Mouse (Mus musculus): ENCODE results near the gene Cttnbp2. TPM values are rescaled to one million over a fixed set of nuclear protein-coding genes. Genes with fewer than 3 reads are reported as not detected.

The Cttnbp2 gene
- 4.5 TPM in 2 replicates for polyA plus RNA-seq (2014; fragmentation: Nextera tagmentation; extraction: Ambion mirVana)

DNA sequence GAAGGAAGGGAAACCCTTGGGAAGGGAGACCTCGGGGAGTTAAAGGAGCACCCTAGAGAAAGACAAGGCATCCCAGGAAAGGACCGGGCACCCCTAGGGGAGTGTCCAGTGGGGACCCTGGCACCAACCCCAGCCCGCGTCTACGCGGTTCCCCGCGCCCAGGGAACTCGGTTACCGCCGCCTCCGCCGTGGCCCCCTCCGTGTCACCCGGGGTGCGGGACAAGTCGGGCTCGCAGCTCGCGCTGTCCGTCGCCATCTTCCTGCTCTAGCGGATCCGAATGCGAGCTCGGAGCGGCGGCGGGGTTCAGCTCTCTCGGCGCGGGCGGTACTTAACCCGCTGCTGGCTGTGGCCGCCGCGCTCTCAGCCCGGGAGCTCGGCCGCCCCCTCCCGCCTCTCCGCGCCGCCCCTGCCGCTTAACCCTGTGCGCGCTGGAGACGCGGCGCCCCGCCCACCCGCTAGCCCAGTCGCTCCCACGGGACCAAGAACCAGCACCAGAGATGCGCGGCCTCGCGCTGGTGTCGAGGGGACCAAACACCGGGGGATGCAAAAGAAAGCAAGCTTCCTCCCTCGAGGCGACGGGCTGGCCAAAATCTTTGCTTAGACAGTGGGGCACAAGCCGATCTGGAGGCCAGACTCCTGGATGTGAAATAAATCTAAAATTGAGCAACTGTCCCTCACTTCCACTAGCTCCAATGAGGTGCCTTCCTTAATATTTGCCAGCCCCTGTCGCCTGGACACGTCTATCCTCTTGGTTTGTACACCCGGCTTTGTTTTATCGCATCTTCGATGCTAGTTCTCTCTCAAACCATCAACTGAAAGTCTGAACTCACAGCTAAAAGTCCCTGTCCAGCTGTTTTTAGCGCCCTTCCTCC lies at the start of gene Cttnbp2:
Cttnbp2 (minus strand) TSS at position 364 of the 873 bp plus-strand sequence.
- Histone ChIP-seq H3K27me3 (replicated peaks; ENCODE audit: control insufficient read depth, insufficient read depth, low read length) (peaks cover 27% of the 10 kb centered on the region), H3K9ac (ENCODE audit: low read depth, low read length) (peak within 1 kb of the TSS; percentile 53), H3K27ac (ENCODE audit: low read depth, low read length) (no peak within 1 kb of the TSS), H3K4me1 (replicated peaks; ENCODE audit: control insufficient read depth, insufficient read depth, low read length) (no peaks in the 10 kb centered on the region), H3K4me3 (ENCODE audit: low read depth, low read length) (peak within 1 kb of the TSS; percentile 60), H3K4me2 (peak within 1 kb of the TSS; percentile 82), H3K9me3 (ENCODE audit: control insufficient read depth, low read length) (no peaks in the 10 kb centered on the region), H3K36me3 (ENCODE audit: control insufficient read depth, insufficient read depth, low read length) (no peaks in the 10 kb centered on the region)
- WGBS = 1% methylated on average over 65 of the region's 70 CpGs
- ATAC-seq (replicated peaks; ENCODE audit: low FRiP score) (peak; percentile 78), DNase-seq (ENCODE audit: low spot score) (peak; percentile 58)

DNA sequence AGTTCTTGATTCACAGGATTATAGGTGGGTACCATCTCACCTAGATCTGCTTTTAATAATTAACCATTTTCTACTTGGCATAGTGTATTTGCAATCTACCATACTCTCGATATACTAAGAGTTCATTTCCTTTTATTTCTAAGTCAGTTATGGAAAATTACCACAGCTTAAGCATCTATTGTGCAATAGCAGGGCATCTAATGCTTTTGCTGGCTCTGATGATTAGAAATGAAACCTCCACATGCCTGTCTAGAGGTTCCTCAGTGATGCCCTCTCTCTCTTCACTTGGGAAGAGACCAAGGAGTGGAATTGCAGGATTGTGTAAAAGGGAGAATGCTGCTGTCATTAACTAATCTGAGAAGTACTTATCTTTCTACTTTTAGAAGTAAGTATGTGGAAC lies 44.4 kb upstream of the Cttnbp2 start:
- no peak overlapping the region for H3K4me2 ChIP-seq
- DNase-seq (ENCODE audit: low spot score) (no peak), ATAC-seq (replicated peaks; ENCODE audit: low FRiP score) (no peak)
- H3K27ac ChIP-seq (ENCODE audit: low read depth, low read length) = no peak overlapping the region
- no peaks in the 10 kb centered on the region for H3K9me3 ChIP-seq (ENCODE audit: control insufficient read depth, low read length)
- H3K36me3 ChIP-seq (ENCODE audit: control insufficient read depth, insufficient read depth, low read length) = no peaks in the 10 kb centered on the region
- no peak overlapping the region for H3K9ac ChIP-seq (ENCODE audit: low read depth, low read length)
- no peak overlapping the region for H3K4me3 ChIP-seq (ENCODE audit: low read depth, low read length)
- H3K4me1 ChIP-seq (replicated peaks; ENCODE audit: control insufficient read depth, insufficient read depth, low read length) = no peaks in the 10 kb centered on the region
- no peaks in the 10 kb centered on the region for H3K27me3 ChIP-seq (replicated peaks; ENCODE audit: control insufficient read depth, insufficient read depth, low read length)
- WGBS = 80% methylated on average over 1 of the region's 1 CpGs

DNA sequence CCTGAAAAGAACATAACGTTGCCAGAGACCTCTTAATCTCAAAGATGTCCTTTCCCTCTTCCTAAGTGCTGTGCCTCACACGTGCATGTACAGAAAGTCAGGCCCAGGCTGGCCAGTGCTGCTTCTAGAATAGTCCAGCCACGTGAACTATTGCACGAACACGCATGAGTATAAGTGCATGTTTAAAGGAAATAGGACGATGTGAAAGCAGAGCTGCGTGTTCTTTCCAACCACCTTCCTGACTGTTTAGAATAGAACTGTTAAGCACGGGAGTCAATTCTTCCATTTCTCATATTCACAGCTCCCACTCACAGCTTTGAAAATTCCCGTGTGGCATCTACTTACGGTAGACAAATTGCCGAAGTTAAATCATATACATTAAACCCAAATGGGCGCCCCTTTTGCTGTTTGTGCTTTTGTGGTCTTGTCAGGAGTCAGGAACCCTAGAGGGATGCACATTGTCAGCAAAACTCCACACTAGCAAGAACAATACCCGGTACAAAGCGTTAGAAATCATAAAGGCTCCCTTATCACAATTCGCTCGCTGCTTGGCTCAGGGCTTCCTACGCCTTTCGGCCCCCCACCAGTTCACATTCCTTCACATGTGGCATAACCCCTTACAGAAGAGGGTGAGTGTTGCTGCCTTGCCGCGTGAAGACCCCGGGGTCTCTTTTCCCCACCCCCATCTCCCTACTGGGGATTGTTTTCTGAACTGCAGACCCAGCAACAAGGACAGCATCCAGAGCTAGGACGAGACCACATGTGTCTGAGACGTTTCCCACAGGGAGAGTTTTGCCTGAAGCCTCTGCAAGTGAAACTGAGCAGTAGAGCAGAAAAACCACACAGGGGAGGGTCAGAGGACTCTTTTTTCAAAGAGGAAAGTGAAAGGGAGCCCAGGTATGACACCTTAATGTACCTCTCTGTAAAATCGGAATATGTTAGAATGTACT lies 33.1 kb upstream of the Cttnbp2 start:
- Histone ChIP-seq H3K4me1 (replicated peaks; ENCODE audit: control insufficient read depth, insufficient read depth, low read length) (no peaks in the 10 kb centered on the region), H3K27ac (ENCODE audit: low read depth, low read length) (no peak overlapping the region), H3K27me3 (replicated peaks; ENCODE audit: control insufficient read depth, insufficient read depth, low read length) (no peaks in the 10 kb centered on the region), H3K36me3 (ENCODE audit: control insufficient read depth, insufficient read depth, low read length) (no peaks in the 10 kb centered on the region), H3K4me2 (no peak overlapping the region), H3K9me3 (ENCODE audit: control insufficient read depth, low read length) (no peaks in the 10 kb centered on the region), H3K4me3 (ENCODE audit: low read depth, low read length) (no peak overlapping the region), H3K9ac (ENCODE audit: low read depth, low read length) (no peak overlapping the region)
- ATAC-seq (replicated peaks; ENCODE audit: low FRiP score) = no peak
- DNase-seq (ENCODE audit: low spot score) = no peak
- WGBS = 65% methylated on average over 24 of the region's 24 CpGs

DNA sequence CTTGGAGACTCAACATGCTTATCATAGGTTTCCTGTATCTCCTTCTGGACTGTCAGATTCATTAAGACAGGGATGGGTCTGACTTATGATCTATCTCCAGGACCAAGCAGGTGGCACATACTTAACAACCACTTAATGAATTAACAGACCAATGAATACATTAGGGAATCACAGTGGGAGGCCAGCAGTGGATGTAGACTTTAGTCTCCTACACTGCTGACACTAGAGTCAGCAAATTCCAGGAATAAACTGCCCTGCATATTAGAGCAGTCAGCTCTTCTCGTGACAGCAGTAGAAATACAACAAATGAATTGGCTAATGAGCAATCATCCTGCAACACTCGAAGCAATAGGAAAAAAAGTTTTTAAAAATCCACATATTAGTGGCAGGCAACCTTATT lies 29.2 kb upstream of the Cttnbp2 start:
- ATAC-seq (replicated peaks; ENCODE audit: low FRiP score) (no peak), DNase-seq (ENCODE audit: low spot score) (no peak)
- H3K9me3 ChIP-seq (ENCODE audit: control insufficient read depth, low read length) = no peaks in the 10 kb centered on the region
- H3K27me3 ChIP-seq (replicated peaks; ENCODE audit: control insufficient read depth, insufficient read depth, low read length) = no peaks in the 10 kb centered on the region
- H3K4me3 ChIP-seq (ENCODE audit: low read depth, low read length) = no peak overlapping the region
- H3K27ac ChIP-seq (ENCODE audit: low read depth, low read length) = no peak overlapping the region
- no peak overlapping the region for H3K4me2 ChIP-seq
- no peak overlapping the region for H3K9ac ChIP-seq (ENCODE audit: low read depth, low read length)
- 48% methylated on average over 2 of the region's 2 CpGs for WGBS
- no peaks in the 10 kb centered on the region for H3K36me3 ChIP-seq (ENCODE audit: control insufficient read depth, insufficient read depth, low read length)
- H3K4me1 ChIP-seq (replicated peaks; ENCODE audit: control insufficient read depth, insufficient read depth, low read length) = no peaks in the 10 kb centered on the region

DNA sequence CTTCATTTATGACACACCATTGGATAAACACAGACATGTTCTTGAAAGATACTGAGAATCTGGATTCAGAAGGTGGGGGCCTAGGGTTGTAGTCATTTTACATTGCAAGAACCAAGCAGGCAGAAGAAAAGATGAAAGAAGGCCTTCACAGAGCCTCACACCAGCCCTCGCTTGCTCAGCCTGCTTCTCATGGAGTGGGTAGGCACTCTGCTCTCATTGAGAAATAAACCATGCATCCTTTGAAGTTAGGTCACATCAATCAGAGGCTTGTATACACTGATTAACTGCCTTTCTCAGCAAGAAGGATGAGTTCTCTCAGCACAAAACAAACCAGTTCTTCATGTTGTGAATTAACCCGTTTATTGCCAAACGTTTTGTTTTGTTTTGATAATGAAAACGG lies 25.8 kb upstream of the Cttnbp2 start:
- Histone ChIP-seq H3K27ac (ENCODE audit: low read depth, low read length) (no peak overlapping the region), H3K4me1 (replicated peaks; ENCODE audit: control insufficient read depth, insufficient read depth, low read length) (no peaks in the 10 kb centered on the region), H3K9me3 (ENCODE audit: control insufficient read depth, low read length) (no peaks in the 10 kb centered on the region), H3K9ac (ENCODE audit: low read depth, low read length) (no peak overlapping the region), H3K4me3 (ENCODE audit: low read depth, low read length) (no peak overlapping the region), H3K27me3 (replicated peaks; ENCODE audit: control insufficient read depth, insufficient read depth, low read length) (no peaks in the 10 kb centered on the region), H3K36me3 (ENCODE audit: control insufficient read depth, insufficient read depth, low read length) (no peaks in the 10 kb centered on the region), H3K4me2 (no peak overlapping the region)
- ATAC-seq (replicated peaks; ENCODE audit: low FRiP score) (no peak), DNase-seq (ENCODE audit: low spot score) (no peak)
- WGBS = 50% methylated on average over 4 of the region's 4 CpGs

DNA sequence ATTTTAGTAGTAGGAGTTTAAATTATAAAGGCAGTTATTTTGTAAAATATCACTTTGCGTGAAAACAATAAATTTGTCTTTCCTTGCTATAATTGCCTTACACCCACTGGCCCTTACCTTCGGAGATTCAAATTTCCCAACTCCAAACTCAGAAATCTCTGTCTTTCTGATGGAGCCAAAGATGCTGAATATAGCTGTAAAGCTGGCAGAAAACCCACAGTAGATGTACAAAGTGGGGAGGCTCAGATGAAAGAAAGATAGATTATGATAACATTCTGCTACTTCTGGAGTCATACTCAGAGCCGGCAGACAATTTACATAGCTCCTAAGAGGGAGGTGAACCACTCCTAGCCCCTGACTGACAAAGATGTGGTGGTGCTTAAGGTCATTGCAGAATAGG lies 15.8 kb upstream of the Cttnbp2 start:
- ATAC-seq (replicated peaks; ENCODE audit: low FRiP score) = no peak
- H3K9ac ChIP-seq (ENCODE audit: low read depth, low read length) = no peak overlapping the region
- no peak overlapping the region for H3K4me3 ChIP-seq (ENCODE audit: low read depth, low read length)
- 84% methylated on average over 3 of the region's 3 CpGs for WGBS
- no peaks in the 10 kb centered on the region for H3K36me3 ChIP-seq (ENCODE audit: control insufficient read depth, insufficient read depth, low read length)
- no peak overlapping the region for H3K4me2 ChIP-seq
- no peak overlapping the region for H3K27ac ChIP-seq (ENCODE audit: low read depth, low read length)
- H3K27me3 ChIP-seq (replicated peaks; ENCODE audit: control insufficient read depth, insufficient read depth, low read length) = no peaks in the 10 kb centered on the region
- no peak for DNase-seq (ENCODE audit: low spot score)
- no peaks in the 10 kb centered on the region for H3K9me3 ChIP-seq (ENCODE audit: control insufficient read depth, low read length)
- no peaks in the 10 kb centered on the region for H3K4me1 ChIP-seq (replicated peaks; ENCODE audit: control insufficient read depth, insufficient read depth, low read length)

DNA sequence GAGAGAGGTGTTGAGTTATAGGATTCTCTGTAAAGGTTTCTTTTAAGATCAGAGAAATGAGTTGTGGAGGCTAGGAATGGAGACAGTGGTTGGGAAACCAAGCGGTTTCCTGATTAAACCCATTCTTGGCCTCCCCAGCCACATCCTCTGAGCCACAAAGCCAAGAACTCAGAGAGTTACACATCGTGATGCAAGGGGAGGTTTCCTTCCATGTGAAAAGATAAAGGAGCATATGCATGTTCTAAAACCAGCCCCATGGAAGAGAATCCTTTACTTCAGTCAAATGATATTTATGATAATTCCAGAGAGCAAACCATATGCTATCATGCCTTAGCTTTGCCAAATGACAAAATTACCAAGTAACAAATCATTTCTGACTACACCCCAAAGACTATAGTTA lies 3.0 kb upstream of the Cttnbp2 start:
- 32% methylated on average over 2 of the region's 2 CpGs for WGBS

DNA sequence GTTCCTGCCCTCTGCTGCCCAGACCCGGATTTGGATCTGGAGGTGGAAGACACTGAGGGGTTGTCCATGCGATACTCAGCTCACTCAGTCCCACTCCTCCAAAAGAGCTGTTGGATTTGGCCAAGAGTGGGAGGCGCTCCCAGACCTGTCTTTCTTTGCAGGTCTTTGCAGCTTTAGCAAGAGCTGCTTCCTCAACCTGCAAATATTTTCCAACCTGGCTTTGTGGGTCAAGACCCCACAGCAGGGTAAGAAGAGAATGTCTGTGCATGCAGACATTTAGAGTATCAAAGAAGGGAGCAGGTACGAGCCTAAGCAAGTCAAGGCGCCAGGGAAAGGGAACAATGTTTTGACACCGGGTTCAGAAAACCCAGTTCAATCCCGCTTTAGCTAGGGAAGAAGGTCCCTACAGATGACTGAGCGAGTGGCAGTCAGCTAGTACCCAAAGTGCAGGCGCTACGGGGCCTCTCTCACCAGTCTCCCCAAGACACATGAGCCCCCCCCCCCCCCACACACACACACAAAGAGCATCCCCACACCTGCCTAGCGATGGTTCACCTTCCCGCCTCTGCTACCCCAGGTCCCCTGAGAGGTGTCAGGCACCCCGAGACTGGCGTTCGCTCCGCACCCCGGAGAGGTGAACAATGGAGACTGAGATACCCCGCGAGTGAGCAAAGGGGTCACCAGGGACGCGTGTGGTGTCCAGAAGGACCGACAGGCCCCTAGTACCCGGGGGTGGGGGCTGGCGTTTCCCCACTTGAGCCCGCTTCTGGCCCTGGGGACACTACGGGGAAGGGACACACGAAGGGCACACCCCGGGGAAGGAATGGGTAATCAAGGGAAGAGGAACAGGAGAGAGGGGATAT lies 801 bp downstream of the Cttnbp2 start:
- Histone ChIP-seq H3K9me3 (ENCODE audit: control insufficient read depth, low read length) (no peaks in the 10 kb centered on the region), H3K27me3 (replicated peaks; ENCODE audit: control insufficient read depth, insufficient read depth, low read length) (peaks cover 27% of the 10 kb centered on the region), H3K4me2 (peak overlapping the region; percentile 82), H3K27ac (ENCODE audit: low read depth, low read length) (no peak overlapping the region), H3K9ac (ENCODE audit: low read depth, low read length) (peak overlapping the region; percentile 53), H3K36me3 (ENCODE audit: control insufficient read depth, insufficient read depth, low read length) (no peaks in the 10 kb centered on the region), H3K4me1 (replicated peaks; ENCODE audit: control insufficient read depth, insufficient read depth, low read length) (no peaks in the 10 kb centered on the region), H3K4me3 (ENCODE audit: low read depth, low read length) (peak overlapping the region; percentile 60)
- ATAC-seq (replicated peaks; ENCODE audit: low FRiP score) (peak; percentile 48), DNase-seq (ENCODE audit: low spot score) (peak; percentile 49)
- WGBS = 2% methylated on average over 28 of the region's 28 CpGs

More for the DNA sequence above, 3.0 kb upstream of the Cttnbp2 start:
- no peaks in the 10 kb centered on the region for H3K9me3 ChIP-seq (ENCODE audit: control insufficient read depth, low read length)
- no peak overlapping the region for H3K9ac ChIP-seq (ENCODE audit: low read depth, low read length)
- ATAC-seq (replicated peaks; ENCODE audit: low FRiP score) (no peak), DNase-seq (ENCODE audit: low spot score) (no peak)
- H3K4me2 ChIP-seq = no peak overlapping the region
- H3K36me3 ChIP-seq (ENCODE audit: control insufficient read depth, insufficient read depth, low read length) = no peaks in the 10 kb centered on the region
- no peak overlapping the region for H3K4me3 ChIP-seq (ENCODE audit: low read depth, low read length)
- H3K27me3 ChIP-seq (replicated peaks; ENCODE audit: control insufficient read depth, insufficient read depth, low read length) = peaks cover 27% of the 10 kb centered on the region
- no peak overlapping the region for H3K27ac ChIP-seq (ENCODE audit: low read depth, low read length)
- H3K4me1 ChIP-seq (replicated peaks; ENCODE audit: control insufficient read depth, insufficient read depth, low read length) = no peaks in the 10 kb centered on the region

Data from liver, embryonic 11.5 days (tissue).